Mouse (Mus musculus) embryonic facial prominence, embryonic 10.5 days (tissue): ENCODE measurements around the gene Plekhg3. TPM values are rescaled to one million over a fixed set of nuclear protein-coding genes. Genes with fewer than 3 reads are reported as not detected.

ENCODE experiments used
- DNase-seq: peaks from one replicate; pipeline ENCODE4 v3.0.0-alpha.2; 2017; ENCODE audit warnings: low spot score
- H3K27ac ChIP-seq: fragments of 300-500 bp; sonication (generic); replicated peaks from 2 replicates; pipeline ENCODE4 v1.5.1; 2016; ENCODE audit warnings: mild to moderate bottlenecking
- H3K27me3 ChIP-seq: fragments of 300-500 bp; sonication (generic); replicated peaks from 2 replicates; pipeline ENCODE4 v1.6.1; 2016; ENCODE audit warnings: low read depth, mild to moderate bottlenecking; ENCODE audit not compliant: poor library complexity, severe bottlenecking
- H3K36me3 ChIP-seq: fragments of 300-500 bp; sonication (generic); replicated peaks from 2 replicates; pipeline ENCODE4 v1.6.1; 2016; ENCODE audit warnings: mild to moderate bottlenecking, moderate library complexity
- H3K4me1 ChIP-seq: fragments of 300-500 bp; sonication (generic); 2 replicates; pipeline ENCODE4 v1.6.1; 2016
- H3K4me3 ChIP-seq: fragments of 300-500 bp; sonication (generic); 2 replicates; pipeline ENCODE4 v1.5.1; 2016; ENCODE audit warnings: mild to moderate bottlenecking, moderate library complexity
- H3K9me3 ChIP-seq: fragments of 300-500 bp; sonication (generic); 2 replicates; pipeline ENCODE4 v1.6.1; 2016; ENCODE audit warnings: mild to moderate bottlenecking
- WGBS: fragments of 180-500 bp; shearing (Covaris S2); methylation state at CpG from one replicate; pipeline ENCODE4 v1.1.7; 2016; 5-methylcytosine and 5-hydroxymethylcytosine counted together
- microRNA-seq: library from miRNA; unstranded; fragments of <30 nt; microRNA quantifications from one replicate; pipeline ENCODE4, GENCODE M21; 2017
- polyA plus RNA-seq: library from polyadenylated mRNA; unstranded; fragments of >200 nt; fragmentation: Nextera tagmentation; extraction: Ambion mirVana; gene quantifications from 2 replicates; pipeline ENCODE4 v1.2.1, GENCODE M21; 2016

Gene Plekhg3
- polyA plus RNA-seq, 1 experiment from 2014 or later = 3.9 TPM

DNA sequence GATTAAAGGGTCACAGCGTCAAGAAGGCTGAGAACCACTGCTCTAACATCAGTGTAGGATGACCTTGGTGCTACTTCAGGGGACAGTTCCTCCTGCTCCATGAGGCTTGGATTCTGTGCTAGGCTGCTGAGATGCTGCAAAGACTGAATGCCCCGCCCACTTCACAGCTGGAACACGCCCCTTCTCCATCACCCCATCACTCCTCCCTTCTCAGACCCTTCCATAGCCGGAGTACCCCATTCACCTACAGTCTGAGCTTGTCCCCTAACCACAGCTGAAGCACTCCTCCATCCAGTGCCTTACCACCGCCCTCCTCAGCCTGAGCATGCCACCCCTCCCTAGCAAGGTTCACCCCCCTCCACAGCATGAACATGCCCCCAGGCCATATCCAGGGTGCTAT is 89.2 kb downstream of the Plekhg3 start:
- no peak for DNase-seq
- Histone ChIP-seq H3K27ac (no peak overlapping the region), H3K36me3 (no peaks in the 10 kb centered on the region), H3K27me3 (no peaks in the 10 kb centered on the region), H3K9me3 (no peaks in the 10 kb centered on the region), H3K4me1 (peaks cover 48% of the 10 kb centered on the region), H3K4me3 (no peak overlapping the region)
- 60% methylated on average over 5 of the region's 5 CpGs for WGBS

DNA sequence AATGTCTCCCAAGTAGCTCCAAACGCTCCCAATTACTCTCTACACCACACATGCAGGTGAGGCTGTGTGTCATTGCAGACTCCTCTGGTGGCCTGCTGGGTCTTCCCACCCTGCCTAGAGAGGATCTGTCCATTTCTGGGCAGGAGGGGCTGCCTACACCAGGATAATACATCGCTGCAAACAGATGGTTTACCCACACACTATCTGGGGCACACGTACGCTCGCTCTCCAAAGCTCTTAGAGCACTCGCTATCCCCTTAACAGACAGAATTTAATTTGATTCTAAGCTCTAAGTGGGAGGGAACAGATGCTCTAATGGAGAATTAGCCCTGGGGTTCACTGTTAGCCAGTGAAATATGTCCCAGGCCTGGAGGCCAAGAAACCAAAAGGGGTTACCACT is 92.7 kb downstream of the Plekhg3 start:
- H3K4me1 ChIP-seq = peaks cover 29% of the 10 kb centered on the region
- H3K36me3 ChIP-seq = no peaks in the 10 kb centered on the region
- H3K9me3 ChIP-seq = no peaks in the 10 kb centered on the region
- no peaks in the 10 kb centered on the region for H3K27me3 ChIP-seq
- no peak for DNase-seq
- WGBS = 88% methylated on average over 6 of the region's 6 CpGs
- H3K27ac ChIP-seq = no peak overlapping the region
- no peak overlapping the region for H3K4me3 ChIP-seq

Small RNAs within 50 kb of the gene (microRNA-seq; reads per million reads assigned to microRNA genes)
- gene Mir5135 = not detected

Other genes with a start within 250 kb of the Plekhg3 start
- gene Akap5, start 206.0 kb upstream of the Plekhg3 start, polyA plus RNA-seq = 2.3 and 2.7 TPM in 2 replicates
- 14.6 and 17.7 TPM in 2 replicates for gene Zbtb25, start 161.3 kb upstream of the Plekhg3 start, polyA plus RNA-seq
- 9.4 and 10.0 TPM in 2 replicates for gene Zbtb1, start 160.6 kb upstream of the Plekhg3 start, polyA plus RNA-seq
- 5.4 and 5.9 TPM in 2 replicates for gene Hspa2, start 126.7 kb upstream of the Plekhg3 start, polyA plus RNA-seq
- gene Ppp1r36, start 113.4 kb upstream of the Plekhg3 start, polyA plus RNA-seq = 1.6 and 1.8 TPM in 2 replicates
- gene Sptb, start 179.7 kb downstream of the Plekhg3 start, polyA plus RNA-seq = 4.5 and 5.0 TPM in 2 replicates
- gene Churc1, start 234.6 kb downstream of the Plekhg3 start, polyA plus RNA-seq = 97.1 and 101 TPM in 2 replicates
- 50.3 and 50.4 TPM in 2 replicates for gene Fntb, start 234.7 kb downstream of the Plekhg3 start, polyA plus RNA-seq